Mouse (Mus musculus): ENCODE data around the gene C330007P06Rik. TPM values are rescaled to one million over a fixed set of nuclear protein-coding genes. Genes with fewer than 3 reads are reported as not detected.
A peak's percentile ranks its signal among the peaks of the same experiment; 100 is the strongest.

C330007P06Rik gene
- total RNA-seq, 2 experiments from 2014 or later, result 39.5 to 41.1 TPM

- intact Hi-C loops (cut with DNase I), result no loop called here
- DNase-seq (ENCODE audit: low spot score in 2 of 2), result no peak
These were observed 32.2 kb downstream of the C330007P06Rik start for GRCm38 (mm10) chrX:36841698-36842097.

DNA sequence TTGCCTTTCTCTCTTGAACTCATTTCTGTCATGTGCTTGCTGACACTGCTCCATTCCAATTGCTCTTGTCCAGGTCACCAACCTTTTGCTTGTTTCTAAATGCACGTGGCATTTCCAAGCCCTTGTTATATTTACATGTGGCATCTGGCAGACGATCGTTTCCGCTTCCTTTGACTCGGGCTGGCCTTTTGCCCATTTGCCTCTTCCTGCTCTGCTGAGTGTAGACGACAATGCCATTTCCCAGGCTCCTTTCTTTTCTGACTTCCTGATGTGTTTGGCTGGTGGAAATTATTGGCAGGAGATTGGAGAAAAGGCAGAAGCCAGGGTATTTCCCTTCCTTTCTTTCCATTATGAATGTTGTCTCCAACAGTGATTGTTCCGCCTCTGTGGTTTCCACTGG, 34.5 kb downstream of the C330007P06Rik start:
- intact Hi-C loops (cut with DNase I), result no loop called here
- no peak for DNase-seq (ENCODE audit: low spot score in 2 of 2)

DNA sequence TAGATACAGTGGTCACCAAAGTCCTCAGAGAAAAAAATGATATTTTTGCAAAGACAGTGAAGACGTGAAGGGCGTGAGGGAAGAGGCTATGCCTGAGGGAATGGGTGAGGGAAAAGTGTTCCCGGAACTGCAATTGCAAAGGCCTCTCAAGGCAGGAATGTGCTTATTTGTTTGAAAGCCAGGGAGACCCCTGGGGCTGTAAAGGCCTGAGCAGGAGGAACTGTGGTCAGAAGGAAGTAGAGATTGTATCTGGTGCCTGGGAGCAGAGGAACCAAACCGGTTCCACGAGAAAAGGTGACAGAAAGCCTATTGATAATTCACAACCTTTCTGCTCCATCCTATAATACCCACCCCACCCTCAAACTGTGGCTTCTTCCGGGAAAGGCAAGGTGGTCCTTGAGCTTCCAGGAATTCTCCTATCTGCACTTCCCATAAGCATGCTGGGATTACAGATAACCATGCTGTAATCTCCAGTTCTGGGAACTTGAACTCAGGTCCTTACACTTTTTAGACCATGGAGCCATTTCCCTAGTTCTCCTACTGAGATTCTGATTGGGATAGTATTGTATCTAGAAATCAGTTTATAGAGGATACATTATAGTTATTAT, 36.7 kb downstream of the C330007P06Rik start:
- DNase-seq (ENCODE audit: low spot score in 2 of 2), result no peak
- intact Hi-C loops (cut with DNase I), result no loop called here

DNA sequence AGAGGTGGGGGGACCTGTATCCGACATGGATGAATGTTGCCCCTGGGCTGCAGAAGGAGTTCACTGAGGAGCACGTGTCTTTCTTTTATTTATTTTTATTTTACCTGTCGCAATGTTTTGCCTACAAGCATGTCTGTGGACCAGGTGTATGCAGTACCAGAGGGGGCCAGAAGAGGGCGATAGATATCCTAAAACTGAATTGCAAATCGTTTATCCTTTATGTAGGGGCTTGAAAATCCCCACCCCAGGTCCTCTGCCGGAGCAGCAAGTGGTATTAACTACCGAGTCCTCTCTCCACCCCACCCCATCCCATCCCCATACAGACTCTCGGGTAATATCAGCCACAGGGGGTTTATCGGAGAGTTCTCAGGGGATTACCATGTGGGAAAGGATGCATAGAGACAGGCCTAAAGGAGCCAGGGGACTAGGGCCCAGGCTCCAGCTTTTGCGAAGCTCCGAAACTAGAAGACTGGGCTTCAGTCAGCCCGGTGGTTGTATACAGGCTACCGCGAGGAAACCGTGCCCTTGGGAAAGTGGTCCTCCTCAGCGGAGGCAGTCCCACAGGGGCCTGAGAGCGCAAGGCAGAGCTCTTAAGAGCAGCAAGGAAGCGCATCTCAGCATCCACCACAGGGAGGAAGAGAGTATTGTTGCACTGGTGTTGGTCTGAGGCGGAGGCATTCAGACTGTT, 40.4 kb downstream of the C330007P06Rik start:
- DNase-seq (ENCODE audit: low spot score in 2 of 2), result peak; percentile 40 to 55
- intact Hi-C loops (cut with DNase I), result loop anchor here (5.0 kb wide), 1 partner anchor 69 kb away; the partner anchor contains the start of gene Nkrf

- intact Hi-C loops (cut with DNase I), result loop anchor here (5.0 kb wide), 1 partner anchor 71 kb away; the partner anchor contains the start of gene Nkrf
- DNase-seq (ENCODE audit: low spot score in 2 of 2), result peak in 1 of 2 experiments; percentile 54
These were observed 42.3 kb downstream of the C330007P06Rik start for GRCm38 (mm10) chrX:36831632-36832031.

- intact Hi-C loops (cut with DNase I), result loop anchor here (5.0 kb wide), 1 partner anchor 72 kb away; the partner anchor contains the start of gene Nkrf
- no peak for DNase-seq (ENCODE audit: low spot score in 2 of 2)
These were observed 43.6 kb downstream of the C330007P06Rik start for GRCm38 (mm10) chrX:36830271-36830670.

DNA sequence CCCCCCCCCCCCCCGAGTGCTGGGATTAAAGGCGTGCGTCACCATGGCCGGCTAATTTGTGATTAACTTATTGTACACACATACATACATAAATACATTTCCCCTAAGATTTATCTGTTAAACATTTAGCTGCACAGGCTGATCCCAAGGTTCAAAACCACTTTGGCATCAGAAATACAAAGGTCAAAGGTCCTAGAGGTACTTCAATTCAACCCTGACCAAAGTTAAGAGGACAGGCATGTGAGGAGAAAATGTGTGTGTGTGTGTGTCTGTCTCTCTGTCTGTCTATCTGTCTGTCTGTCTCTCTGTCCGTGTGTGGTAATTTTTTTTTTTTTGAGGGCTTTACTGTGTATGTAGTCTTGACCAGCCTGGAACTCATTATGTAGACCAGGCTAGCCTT, 47.0 kb downstream of the C330007P06Rik start:
- intact Hi-C loops (cut with DNase I), result no loop called here
- no peak for DNase-seq (ENCODE audit: low spot score in 2 of 2)

GRCm38 (mm10) chrX:36825032-36825431, 48.9 kb downstream of the C330007P06Rik start:
- intact Hi-C loops (cut with DNase I), result no loop called here
- no peak for DNase-seq (ENCODE audit: low spot score in 2 of 2)

DNA sequence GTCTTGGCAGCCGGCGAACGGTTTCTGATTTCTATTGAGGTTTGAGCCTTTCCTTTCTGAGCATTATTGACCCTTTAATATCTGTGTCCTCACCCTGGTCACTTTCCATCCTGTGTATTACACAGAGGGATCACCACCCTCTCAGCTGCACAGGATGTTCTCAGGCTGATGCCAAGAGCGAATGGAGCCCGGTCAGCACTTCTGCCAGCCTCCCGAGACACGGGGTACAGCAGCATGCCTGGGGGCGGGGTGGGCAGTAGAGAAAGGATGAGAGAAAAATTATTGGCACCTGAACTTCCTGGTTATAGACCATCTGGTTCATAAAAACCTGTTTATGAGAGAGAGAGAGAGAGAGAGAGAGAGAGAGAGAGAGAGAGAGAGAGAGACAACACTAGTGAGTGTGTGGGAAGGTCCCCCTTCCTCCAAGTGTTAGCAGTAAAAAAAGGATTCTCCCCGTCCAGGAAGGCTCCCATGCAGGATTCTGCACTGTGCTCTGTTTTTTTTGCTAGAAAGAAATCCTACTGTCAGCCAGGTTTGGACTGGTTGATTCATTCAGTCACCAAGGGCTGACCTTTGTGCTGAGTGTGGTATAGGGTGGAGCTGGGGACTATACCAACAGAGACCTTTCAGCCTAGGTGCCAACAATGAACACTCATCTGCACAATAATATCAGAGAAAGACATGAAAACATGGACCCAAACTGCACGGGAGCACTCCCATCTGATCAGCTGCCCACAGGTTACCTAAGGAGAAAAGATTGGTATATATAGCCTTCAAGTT, 49.8 kb downstream of the C330007P06Rik start:
- intact Hi-C loops (cut with DNase I), result no loop called here
- no peak for DNase-seq (ENCODE audit: low spot score in 2 of 2)

- no peak for DNase-seq (ENCODE audit: low spot score in 2 of 2)
- intact Hi-C loops (cut with DNase I), result loop anchor here (2.0 kb wide), 1 partner anchor 59 kb away; no protein-coding TSS in a partner anchor
These were observed 53.7 kb downstream of the C330007P06Rik start for GRCm38 (mm10) chrX:36820201-36820600.

DNA sequence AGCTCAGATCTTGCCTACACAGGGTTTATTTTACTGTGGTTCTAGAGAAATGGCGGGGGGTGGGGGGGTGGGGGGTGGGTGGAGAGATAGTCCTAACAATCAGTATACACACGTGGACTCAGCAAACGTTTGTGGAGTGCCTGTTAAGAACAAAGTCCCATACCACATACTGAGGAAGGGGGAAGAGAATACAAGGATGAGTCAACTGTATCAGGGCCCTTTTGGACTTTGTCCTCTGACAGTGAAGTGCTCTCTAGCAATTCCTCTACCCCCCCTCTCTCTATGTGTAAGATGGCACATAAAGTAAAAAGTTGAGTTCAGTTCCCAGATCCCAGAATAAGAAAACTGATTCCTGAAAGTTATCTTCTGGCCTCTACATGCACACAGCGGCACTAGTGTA, 54.3 kb downstream of the C330007P06Rik start:
- DNase-seq (ENCODE audit: low spot score in 2 of 2), result no peak
- intact Hi-C loops (cut with DNase I), result no loop called here

DNA sequence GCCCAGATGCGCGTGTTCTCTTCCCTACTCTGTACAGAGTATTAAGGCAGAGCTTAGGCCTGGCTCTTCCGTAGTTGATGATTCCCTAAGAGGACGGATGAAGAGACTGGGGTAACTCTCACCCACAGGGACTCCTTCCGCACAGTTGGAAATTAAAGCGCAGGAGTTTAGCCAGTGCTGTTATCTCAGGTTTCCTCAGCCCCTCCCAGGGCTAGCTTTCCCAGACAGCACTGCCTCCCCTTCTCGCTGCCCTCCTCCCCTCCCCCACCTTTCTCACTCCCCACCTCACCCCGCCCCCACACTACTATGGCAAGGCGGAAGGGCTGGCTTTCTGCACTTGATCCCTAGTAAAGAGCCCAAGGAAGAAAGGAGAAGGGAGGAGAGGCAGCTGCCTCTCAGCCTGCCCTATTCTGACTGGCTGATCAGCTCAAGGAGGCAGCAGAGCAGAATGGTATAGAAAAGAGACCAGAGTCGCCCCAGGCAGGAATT, 56.9 kb downstream of the C330007P06Rik start:
- DNase-seq (ENCODE audit: low spot score in 2 of 2), result no peak
- intact Hi-C loops (cut with DNase I), result no loop called here

- intact Hi-C loops (cut with DNase I), result no loop called here
These were observed 57.5 kb downstream of the C330007P06Rik start for GRCm38 (mm10) chrX:36816368-36816899.

GRCm38 (mm10) chrX:36815439-36815838, 58.5 kb downstream of the C330007P06Rik start:
- intact Hi-C loops (cut with DNase I), result no loop called here
- DNase-seq (ENCODE audit: low spot score in 2 of 2), result no peak

More at GRCm38 (mm10) chrX:36816368-36816899, 57.5 kb downstream of the C330007P06Rik start:
- no peak for DNase-seq (ENCODE audit: low spot score in 2 of 2)

- intact Hi-C loops (cut with DNase I), result no loop called here
- no peak for DNase-seq (ENCODE audit: low spot score in 2 of 2)
These were observed 58.9 kb downstream of the C330007P06Rik start for GRCm38 (mm10) chrX:36815022-36815421.

- intact Hi-C loops (cut with DNase I), result no loop called here
- DNase-seq (ENCODE audit: low spot score in 2 of 2), result no peak
These were observed 59.6 kb downstream of the C330007P06Rik start for GRCm38 (mm10) chrX:36814161-36814836.

DNA sequence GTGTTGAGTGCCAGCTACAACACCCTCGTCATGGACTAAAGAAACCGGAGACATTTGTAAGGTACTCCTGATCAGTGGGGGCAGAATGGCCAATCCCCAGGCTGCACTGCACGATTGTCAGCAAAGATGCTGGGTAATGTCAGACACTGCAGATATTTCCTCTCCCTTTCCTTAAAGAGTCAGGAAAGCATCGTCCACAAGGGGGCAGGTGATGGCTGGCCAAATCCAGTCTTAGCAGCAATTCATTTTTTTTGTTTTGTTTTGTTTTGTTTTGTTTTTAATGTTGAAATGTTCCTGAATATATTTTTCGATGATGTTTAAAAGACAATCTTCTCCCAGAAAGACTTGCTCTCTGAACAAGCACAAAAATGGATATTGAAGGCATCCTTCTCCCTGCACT, 62.5 kb downstream of the C330007P06Rik start:
- intact Hi-C loops (cut with DNase I), result no loop called here
- DNase-seq (ENCODE audit: low spot score in 2 of 2), result no peak

DNA sequence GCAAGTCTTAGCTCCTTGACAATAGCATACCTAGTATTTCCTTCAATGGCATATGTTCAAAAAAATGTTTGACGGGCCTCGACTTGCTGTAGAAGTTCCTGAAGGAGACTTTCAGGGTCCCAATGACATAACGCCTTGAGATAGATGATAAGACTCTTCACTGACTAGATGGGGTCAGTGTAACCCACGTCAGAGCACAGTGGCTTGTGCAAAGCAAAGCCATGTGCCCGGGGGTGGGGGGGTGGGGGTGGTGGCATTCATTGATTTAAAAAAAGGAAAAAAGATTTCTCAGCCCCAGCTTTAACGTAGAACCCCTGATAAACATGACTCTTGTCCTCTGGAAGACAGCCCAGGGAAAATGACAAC, 65.6 kb downstream of the C330007P06Rik start:
- no peak for DNase-seq (ENCODE audit: low spot score in 2 of 2)
- intact Hi-C loops (cut with DNase I), result loop anchor here (5.0 to 10.0 kb wide), 3 partner anchors 96 to 276 kb away; partner anchors contain the start of genes Nkrf and Rpl39

All from left cerebral cortex, postnatal 25 days (tissue).